Mouse (Mus musculus) C2C12 (cell line): ENCODE data around the gene Zfp697.

ENCODE experiments used
- CEBPB ChIP-seq: IDR thresholded peaks from one replicate; pipeline ENCODE4 v1.6.1; 2011; ENCODE audit warnings: low read depth, mild to moderate bottlenecking, control low read depth, moderate library complexity
- CTCF ChIP-seq: IDR thresholded peaks from one replicate; pipeline ENCODE4 v1.5.1; 2011; ENCODE audit not compliant: control insufficient read depth, insufficient read depth, insufficient read length

DNA sequence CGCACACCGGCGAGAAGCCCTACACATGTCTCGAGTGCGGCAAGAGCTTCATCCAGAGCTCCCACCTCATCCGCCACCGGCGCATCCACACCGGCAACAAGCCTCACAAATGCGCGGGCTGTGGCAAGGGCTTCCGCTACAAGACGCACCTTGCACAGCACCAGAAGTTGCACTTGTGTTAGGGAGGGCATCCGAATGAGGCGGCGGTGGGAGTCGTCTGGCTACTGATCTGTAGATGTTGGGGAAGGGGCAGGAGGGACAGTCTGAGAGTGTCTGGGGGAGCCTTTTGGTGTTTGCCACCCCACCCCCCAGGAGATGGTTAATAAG, 46.2 kb downstream of the Zfp697 start:
- TF ChIP-seq CTCF (no peak), CEBPB (no peak)
